Mouse (Mus musculus) bone marrow macrophage, adult 2 months (primary cell): Measurements from ENCODE around the gene Bex4. TPM values are rescaled to one million over a fixed set of nuclear protein-coding genes. Genes with fewer than 3 reads are reported as not detected.
"Not testable (repeated sequence)": the region's sequence is repeated elsewhere in the genome, so short reads cannot be mapped to it uniquely, and the experiment has no call there.

Experiments
- H3K27ac ChIP-seq: 2 replicates; pipeline ENCODE4 v1.5.1; 2012; ENCODE audit warnings: low read depth, low read length; ENCODE audit not compliant: insufficient read depth
- H3K4me1 ChIP-seq: 2 replicates; pipeline ENCODE4 v1.6.1; 2012; ENCODE audit warnings: low read length; ENCODE audit not compliant: control insufficient read depth, insufficient read depth
- H3K4me3 ChIP-seq: 2 replicates; pipeline ENCODE4 v1.5.1; 2012; ENCODE audit warnings: mild to moderate bottlenecking, low read length, moderate library complexity; ENCODE audit not compliant: insufficient read depth
- CTCF ChIP-seq: IDR thresholded peaks from 2 replicates; pipeline ENCODE4 v1.5.1; 2012; ENCODE audit warnings: low read depth, mild to moderate bottlenecking, low read length, moderate library complexity
- POLR2A ChIP-seq: IDR thresholded peaks from 2 replicates; pipeline ENCODE4 v1.6.1; 2012; ENCODE audit warnings: mild to moderate bottlenecking, low read depth, low read length, borderline replicate concordance
- polyA plus RNA-seq: library from polyadenylated mRNA; stranded (reverse); fragments of >200 nt; gene quantifications from 2 replicates; pipeline ENCODE4 v1.2.4, GENCODE M21; 2012; ENCODE audit not compliant: missing spikeins, insufficient read depth, insufficient read length

The Bex4 gene
- polyA plus RNA-seq, 1 experiment: not detected

DNA sequence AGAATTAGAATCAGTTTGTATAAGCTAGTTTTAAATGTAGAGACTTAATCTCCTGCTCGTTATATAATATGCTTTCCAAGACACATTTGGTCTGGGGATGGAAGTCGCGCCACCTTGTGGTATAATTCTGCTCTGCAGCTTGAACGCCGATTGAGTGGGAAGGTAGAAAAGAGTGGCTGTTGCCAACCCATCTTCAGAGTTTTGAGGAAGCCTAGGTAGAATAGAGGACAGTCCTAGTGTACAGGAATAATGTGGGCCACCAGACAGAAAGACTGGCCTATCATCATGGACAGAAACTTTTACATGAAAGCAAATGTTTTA lies 11.1 kb upstream of the Bex4 start:
- Histone ChIP-seq H3K4me3 (no peak overlapping the region), H3K27ac (no peak overlapping the region), H3K4me1 (no peaks in the 10 kb centered on the region)
- TF ChIP-seq CTCF: no peak; the same call in 1 of the 2 replicates
- no peak for TF ChIP-seq POLR2A

GRCm38 (mm10) chrX:136135559-136135958 lies 3.2 kb upstream of the Bex4 start:
- TF ChIP-seq CTCF: no peak
- no peak for TF ChIP-seq POLR2A
- no peak overlapping the region for H3K4me3 ChIP-seq
- no peak overlapping the region for H3K27ac ChIP-seq
- H3K4me1 ChIP-seq: no peaks in the 10 kb centered on the region

DNA sequence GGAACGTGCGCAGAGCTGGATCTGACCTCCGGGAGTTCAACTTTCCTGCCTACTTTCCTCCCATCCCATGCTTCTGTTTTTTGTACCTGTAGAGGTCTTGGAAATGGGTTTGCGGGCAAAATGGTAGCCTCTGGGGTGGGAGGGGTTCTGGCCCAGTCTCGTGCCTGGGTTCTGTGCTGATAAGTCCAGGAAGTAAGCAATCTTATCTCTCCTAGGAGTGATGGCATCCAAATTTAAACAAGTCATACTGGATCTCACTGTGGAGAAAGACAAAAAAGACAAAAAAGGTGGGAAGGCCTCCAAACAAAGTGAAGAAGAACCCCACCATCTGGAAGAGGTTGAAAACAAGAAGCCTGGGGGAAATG lies 826 bp downstream of the Bex4 start:
- not testable (repeated sequence) for H3K27ac ChIP-seq, H3K4me3 ChIP-seq, H3K4me1 ChIP-seq

GRCm38 (mm10) chrX:136141385-136141784 lies 2.6 kb downstream of the Bex4 start:
- Histone ChIP-seq H3K27ac (no peak overlapping the region), H3K4me1 (no peaks in the 10 kb centered on the region), H3K4me3 (no peak overlapping the region)
- TF ChIP-seq POLR2A (no peak), CTCF (no peak)

- Histone ChIP-seq H3K4me1 (no peaks in the 10 kb centered on the region), H3K27ac (no peak overlapping the region), H3K4me3 (no peak overlapping the region)
- TF ChIP-seq POLR2A (no peak), CTCF (no peak)
Measured at GRCm38 (mm10) chrX:136143711-136144110, 4.9 kb downstream of the Bex4 start.

GRCm38 (mm10) chrX:136144195-136144594 lies 5.4 kb downstream of the Bex4 start:
- no peak overlapping the region for H3K4me3 ChIP-seq
- no peak overlapping the region for H3K27ac ChIP-seq
- no peaks in the 10 kb centered on the region for H3K4me1 ChIP-seq
- TF ChIP-seq CTCF: no peak
- no peak for TF ChIP-seq POLR2A

- TF ChIP-seq POLR2A: no peak
- peak overlapping the region; percentile 5; the same call in 1 of the 2 replicates for H3K4me3 ChIP-seq
- no peaks in the 10 kb centered on the region for H3K4me1 ChIP-seq
- no peak overlapping the region for H3K27ac ChIP-seq
Measured at GRCm38 (mm10) chrX:136170625-136171024, 31.8 kb downstream of the Bex4 start.

DNA sequence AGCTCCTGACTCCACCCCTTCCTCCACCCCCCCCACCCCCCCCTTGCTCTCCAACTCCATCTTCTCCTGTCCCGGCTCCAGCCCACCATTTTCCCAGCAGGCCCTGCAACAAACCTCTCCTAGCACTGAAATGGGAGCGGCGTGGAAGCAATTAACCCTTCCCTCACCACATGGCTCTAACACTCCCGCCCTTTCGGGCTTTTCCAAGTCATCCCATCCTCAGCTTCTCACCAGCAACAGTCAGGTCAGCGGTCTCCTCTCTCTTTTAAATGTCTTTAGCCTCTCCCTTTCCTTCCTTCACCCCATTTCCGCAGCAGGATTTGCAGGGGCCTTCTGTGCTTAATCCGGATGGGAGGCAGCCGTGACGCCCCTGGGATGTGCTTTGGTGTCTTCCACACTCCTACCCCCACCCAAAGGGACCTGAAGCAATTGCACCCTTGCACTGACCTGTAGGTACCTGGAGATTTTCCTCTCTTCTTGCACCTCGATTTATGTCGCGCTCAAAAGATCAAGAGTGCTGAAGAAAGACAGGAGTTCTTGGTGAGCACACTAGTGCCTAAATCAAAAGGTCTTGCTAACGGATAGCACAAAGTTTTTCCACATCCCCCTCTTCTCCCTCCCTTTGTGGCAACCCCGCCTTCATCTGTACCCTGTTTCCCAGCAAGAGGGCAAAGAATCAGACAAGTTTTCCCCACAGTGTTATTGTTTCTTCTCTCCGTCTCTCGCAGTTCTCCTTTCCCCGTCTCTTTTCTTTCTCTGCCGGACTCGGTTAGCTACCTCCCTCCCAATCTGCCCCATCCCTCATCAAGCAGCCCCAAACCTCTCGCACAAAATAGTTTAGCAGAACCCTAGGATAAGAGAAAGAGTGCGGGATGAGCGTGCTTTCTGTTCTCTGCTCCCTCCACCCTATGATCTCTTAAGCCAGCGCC lies 32.7 kb downstream of the Bex4 start:
- Histone ChIP-seq H3K4me3 (peak overlapping the region; percentile 86), H3K4me1 (no peaks in the 10 kb centered on the region), H3K27ac (peak overlapping the region; percentile 75)
- TF ChIP-seq POLR2A (no peak), CTCF (no peak)

DNA sequence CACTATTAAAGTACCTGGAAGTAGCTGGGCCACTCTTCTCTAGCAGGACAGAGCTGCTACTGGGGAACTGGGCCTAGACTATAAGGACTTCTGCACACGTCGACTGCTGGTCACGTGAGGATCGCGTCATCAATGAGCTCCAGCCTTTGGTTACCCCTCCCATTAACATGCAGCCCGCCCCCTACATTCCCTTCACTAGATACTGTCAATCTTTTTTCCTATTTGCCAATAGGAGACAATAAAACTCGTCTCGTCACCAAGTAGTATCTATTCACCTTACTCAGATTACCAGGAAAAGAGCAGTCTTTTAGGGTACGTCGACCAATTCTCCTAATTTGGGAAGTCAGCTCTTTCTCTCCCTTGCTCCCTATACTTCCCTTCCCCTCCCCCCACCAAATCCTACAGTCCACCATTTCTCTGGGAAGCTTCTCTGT lies 33.3 kb downstream of the Bex4 start, which contains the start of gene Tceal8:
TSS of gene Tceal8 (minus strand) at position 225 of the 434 bp plus-strand sequence.
- TF ChIP-seq CTCF (no peak), POLR2A (no peak)

GRCm38 (mm10) chrX:136172786-136173185 lies 34.0 kb downstream of the Bex4 start:
- no peak overlapping the region for H3K4me3 ChIP-seq
- TF ChIP-seq CTCF (no peak), POLR2A (no peak)
- H3K27ac ChIP-seq: no peak overlapping the region
- no peaks in the 10 kb centered on the region for H3K4me1 ChIP-seq

More for the DNA sequence above, 33.3 kb downstream of the Bex4 start, which contains the start of gene Tceal8:
- no peaks in the 10 kb centered on the region for H3K4me1 ChIP-seq
- peak within 1 kb of the TSS; percentile 86 for H3K4me3 ChIP-seq
- peak within 1 kb of the TSS; percentile 75 for H3K27ac ChIP-seq
